Mouse (Mus musculus) kidney, postnatal 0 days (tissue): Measurements from ENCODE around the gene Limch1. TPM values are rescaled to one million over a fixed set of nuclear protein-coding genes. Genes with fewer than 3 reads are reported as not detected.

ENCODE experiments used
- ATAC-seq: fragments of 200-750 bp; cut with Nextera tagmentation; replicated peaks from 2 replicates; pipeline ENCODE4 v1.8.0; 2017; ENCODE audit warnings: low read depth, moderate number of reproducible peaks, moderate TSS enrichment, moderate library complexity; ENCODE audit not compliant: low FRiP score
- DNase-seq: peaks from one replicate; pipeline ENCODE4 v3.0.0-alpha.2; 2016; ENCODE audit warnings: low spot score
- H3K27ac ChIP-seq: fragments of 300-500 bp; sonication (generic); 2 replicates; pipeline ENCODE4 v1.5.1; 2014; ENCODE audit warnings: mild to moderate bottlenecking
- H3K27me3 ChIP-seq: fragments of 300-500 bp; sonication (generic); 2 replicates; pipeline ENCODE4 v1.6.1; 2014; ENCODE audit warnings: low read length, mixed read lengths; ENCODE audit not compliant: insufficient read depth
- H3K36me3 ChIP-seq: fragments of 300-500 bp; sonication (generic); 2 replicates; pipeline ENCODE4 v1.6.1; 2014; ENCODE audit warnings: low read length, mixed read lengths; ENCODE audit not compliant: insufficient read depth
- H3K4me1 ChIP-seq: fragments of 300-500 bp; sonication (generic); replicated peaks from 2 replicates; pipeline ENCODE4 v1.6.1; 2014; ENCODE audit warnings: antibody characterized with exemption, low read length, mixed read lengths; ENCODE audit not compliant: insufficient read depth
- H3K4me2 ChIP-seq: fragments of 300-500 bp; sonication (generic); 2 replicates; pipeline ENCODE4 v1.6.1; 2014; ENCODE audit warnings: mild to moderate bottlenecking, low read length, moderate library complexity, mixed read lengths
- H3K4me3 ChIP-seq: fragments of 300-500 bp; sonication (generic); replicated peaks from 2 replicates; pipeline ENCODE4 v1.5.1; 2014; ENCODE audit warnings: low read depth, low read length
- H3K9ac ChIP-seq: fragments of 300-500 bp; sonication (generic); 2 replicates; pipeline ENCODE4 v1.6.1; 2014; ENCODE audit warnings: low read depth, low read length
- H3K9me3 ChIP-seq: fragments of 300-500 bp; sonication (generic); replicated peaks from 2 replicates; pipeline ENCODE4 v1.6.1; 2016; ENCODE audit warnings: low read length, inconsistent platforms, mixed read lengths
- CTCF ChIP-seq: IDR thresholded peaks from 2 replicates; pipeline ENCODE4 v1.5.1; 2016; ENCODE audit warnings: antibody characterized with exemption, low read depth, mild to moderate bottlenecking, moderate library complexity
- WGBS: fragments of 180-500 bp; shearing (Covaris S2); extraction: QIAGEN DNeasy Blood & Tissue Kit; methylation state at CpG from one replicate; pipeline ENCODE4 v1.1.7; 2014; 5-methylcytosine and 5-hydroxymethylcytosine counted together
- polyA plus RNA-seq: library from polyadenylated mRNA; unstranded; fragments of >200 nt; fragmentation: Nextera tagmentation; extraction: Ambion mirVana; gene quantifications from 2 replicates; pipeline ENCODE4 v1.2.1, GENCODE M21; 2015

Gene Limch1
- polyA plus RNA-seq, 1 experiment from 2014 or later = 34.1 TPM

- Histone ChIP-seq H3K9me3 (no peaks in the 10 kb centered on the region), H3K27ac (no peak overlapping the region), H3K36me3 (no peaks in the 10 kb centered on the region), H3K4me1 (0 out of 2 replicates have a peak, but pooled peaks cover 4% of the 10 kb centered on the region), H3K4me3 (no peak overlapping the region), H3K27me3 (no peaks in the 10 kb centered on the region), H3K4me2 (no peak overlapping the region), H3K9ac (no peak overlapping the region)
- DNase-seq = no peak
- 64% methylated on average over 10 of the region's 10 CpGs for WGBS
- no peak for TF ChIP-seq CTCF
- ATAC-seq = no peak
These were observed 212.0 kb downstream of the Limch1 start for GRCm38 (mm10) chr5:66957656-66958055.

- Histone ChIP-seq H3K4me2 (no peak overlapping the region), H3K4me1 (0 out of 2 replicates have a peak, but pooled peaks cover 4% of the 10 kb centered on the region), H3K27ac (no peak overlapping the region), H3K9ac (no peak overlapping the region), H3K36me3 (no peaks in the 10 kb centered on the region), H3K27me3 (no peaks in the 10 kb centered on the region), H3K4me3 (no peak overlapping the region), H3K9me3 (no peaks in the 10 kb centered on the region)
- TF ChIP-seq CTCF = no peak
- DNase-seq (no peak), ATAC-seq (no peak)
- 90% methylated on average over 8 of the region's 8 CpGs for WGBS
These were observed 212.5 kb downstream of the Limch1 start for GRCm38 (mm10) chr5:66958118-66958517.

GRCm38 (mm10) chr5:66959968-66960367 lies 214.3 kb downstream of the Limch1 start:
- DNase-seq = no peak
- no peak for ATAC-seq
- Histone ChIP-seq H3K9ac (no peak overlapping the region), H3K4me2 (no peak overlapping the region), H3K27me3 (no peaks in the 10 kb centered on the region), H3K27ac (no peak overlapping the region), H3K9me3 (no peaks in the 10 kb centered on the region), H3K36me3 (no peaks in the 10 kb centered on the region), H3K4me1 (no peaks in the 10 kb centered on the region), H3K4me3 (no peak overlapping the region)
- WGBS = 84% methylated on average over 8 of the region's 8 CpGs
- TF ChIP-seq CTCF = no peak

GRCm38 (mm10) chr5:66965442-66965841 lies 219.8 kb downstream of the Limch1 start:
- TF ChIP-seq CTCF = no peak
- H3K27me3 ChIP-seq = no peaks in the 10 kb centered on the region
- no peak overlapping the region for H3K9ac ChIP-seq
- DNase-seq (no peak), ATAC-seq (no peak)
- H3K9me3 ChIP-seq = no peaks in the 10 kb centered on the region
- no peak overlapping the region for H3K4me3 ChIP-seq
- no peak overlapping the region for H3K4me2 ChIP-seq
- H3K36me3 ChIP-seq = no peaks in the 10 kb centered on the region
- no peak overlapping the region for H3K27ac ChIP-seq
- no peaks in the 10 kb centered on the region for H3K4me1 ChIP-seq
- WGBS = 34% methylated on average over 6 of the region's 6 CpGs

- WGBS = 42% methylated on average over 2 of the region's 2 CpGs
- H3K27ac ChIP-seq = no peak overlapping the region
- no peak for DNase-seq
These were observed 221.5 kb downstream of the Limch1 start for GRCm38 (mm10) chr5:66967147-66967546.

GRCm38 (mm10) chr5:66967646-66968045 lies 222.0 kb downstream of the Limch1 start:
- peak overlapping the region; percentile 43 for H3K4me2 ChIP-seq
- DNase-seq (no peak), ATAC-seq (no peak)
- H3K27me3 ChIP-seq = no peaks in the 10 kb centered on the region
- H3K4me3 ChIP-seq = no peak overlapping the region
- H3K9ac ChIP-seq = no peak overlapping the region
- no peak for TF ChIP-seq CTCF
- H3K36me3 ChIP-seq = no peaks in the 10 kb centered on the region
- H3K27ac ChIP-seq = peak overlapping the region; percentile 38; the same call in 1 of the 2 replicates
- no peaks in the 10 kb centered on the region for H3K9me3 ChIP-seq
- WGBS = 28% methylated on average over 4 of the region's 4 CpGs
- H3K4me1 ChIP-seq = no peaks in the 10 kb centered on the region

More at GRCm38 (mm10) chr5:66967147-66967546, 221.5 kb downstream of the Limch1 start:
- no peaks in the 10 kb centered on the region for H3K36me3 ChIP-seq
- no peaks in the 10 kb centered on the region for H3K27me3 ChIP-seq
- H3K4me1 ChIP-seq = no peaks in the 10 kb centered on the region
- H3K9ac ChIP-seq = no peak overlapping the region
- no peak for ATAC-seq
- no peak overlapping the region for H3K4me3 ChIP-seq
- no peak overlapping the region for H3K4me2 ChIP-seq
- H3K9me3 ChIP-seq = no peaks in the 10 kb centered on the region
- TF ChIP-seq CTCF = no peak

GRCm38 (mm10) chr5:66968059-66968833 lies 222.6 kb downstream of the Limch1 start:
- WGBS = 6% methylated on average over 23 of the region's 23 CpGs
- no peaks in the 10 kb centered on the region for H3K27me3 ChIP-seq
- no peaks in the 10 kb centered on the region for H3K4me1 ChIP-seq
- H3K36me3 ChIP-seq = no peaks in the 10 kb centered on the region
- peak overlapping the region; percentile 43 for H3K4me2 ChIP-seq
- no peak overlapping the region for H3K4me3 ChIP-seq
- TF ChIP-seq CTCF = no peak
- DNase-seq (peak; percentile 73), ATAC-seq (no peak)
- peak overlapping the region; percentile 38; the same call in 1 of the 2 replicates for H3K27ac ChIP-seq
- no peaks in the 10 kb centered on the region for H3K9me3 ChIP-seq
- H3K9ac ChIP-seq = no peak overlapping the region
